In the genomic region with DNA sequence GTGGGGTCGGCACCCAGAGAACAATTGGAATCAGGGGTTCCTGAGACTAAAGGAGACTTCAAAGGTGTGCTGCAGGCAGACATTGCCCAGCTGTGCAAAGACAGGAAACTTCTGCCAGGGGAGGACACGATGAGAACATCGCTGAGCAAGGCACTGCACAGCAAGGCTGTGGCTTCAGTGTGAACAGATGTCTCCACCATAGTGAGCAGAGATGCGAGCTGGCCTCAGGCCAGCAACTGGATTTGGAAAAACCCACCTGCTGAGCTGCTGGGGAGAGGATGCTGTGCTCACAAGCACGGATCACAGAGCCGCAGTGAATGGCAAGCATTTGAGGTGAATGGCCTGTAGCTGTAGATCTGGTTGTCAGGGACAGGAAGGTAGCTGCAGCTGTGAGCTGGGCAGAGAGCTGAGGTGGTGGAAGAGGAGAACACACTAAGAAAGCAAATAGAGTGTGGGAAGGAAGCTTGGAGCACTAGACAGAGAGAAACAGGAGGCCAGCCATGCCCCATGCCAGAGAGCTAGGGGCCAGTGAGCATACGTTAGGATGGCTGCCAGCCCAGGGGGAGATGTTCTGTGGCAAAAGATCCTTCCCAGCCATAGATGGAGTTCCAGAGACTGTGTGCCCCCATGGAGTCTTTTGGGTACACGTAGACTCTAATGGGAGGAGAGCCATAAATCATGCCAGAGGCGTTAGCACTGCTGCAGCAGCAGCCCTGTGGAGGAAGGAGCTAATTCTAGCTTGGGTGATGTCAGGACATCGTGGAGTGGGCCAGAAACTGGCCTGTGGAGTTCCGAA, we compare ENCODE assay signal across 10 mouse cellular contexts. TPM values are rescaled to one million over a fixed set of nuclear protein-coding genes. Genes with fewer than 3 reads are reported as not detected.
DNase-seq lines count a peak whose midpoint lies in the region; ATAC-seq and TF ChIP-seq lines count a peak whose summit lies in the region.
"Had no signal": no experiment of that assay in that cellular context is flagged by ENCODE, and none has a peak within 500 bp of the region (broad histone marks: within the 10 kb centered on the region; RNA-seq: fewer than 3 reads in every experiment).

No protein-coding gene starts in this region.

- H3K27ac ChIP-seq in heart, embryonic 15.5 days: no peak overlapping the region
- H3K27ac ChIP-seq in hindbrain, embryonic 14.5 days: no peak overlapping the region
- H3K27ac ChIP-seq in olfactory bulb, adult 2 months (ENCODE audit: insufficient read depth, low read depth, low read length): peak overlapping the region; percentile 68

- TF ChIP-seq CTCF in olfactory bulb, adult 2 months (IDR thresholded peaks at IDR 0.05; ENCODE audit: insufficient read depth, low read depth, low read length): no peak

- TF ChIP-seq POLR2A in olfactory bulb, adult 2 months (IDR thresholded peaks at IDR 0.05; ENCODE audit: insufficient read depth, low read depth, low read length): no peak

- peak; percentile 33; the same call in 1 of the 2 replicates for ATAC-seq in heart, embryonic 15.5 days (replicated peaks; ENCODE audit: insufficient number of reproducible peaks, insufficient read depth, low FRiP score, low read depth)
- ATAC-seq in hindbrain, embryonic 14.5 days (ENCODE audit: low FRiP score): peak; percentile 74
- no peak for ATAC-seq in monocyte, adult 5-6 weeks (replicated peaks; ENCODE audit: insufficient number of reproducible peaks, low FRiP score, low TSS enrichment, poor library complexity, severe bottlenecking)
- ATAC-seq: CD4-positive, CD25-positive, alpha-beta regulatory T cell, adult 4 months had no signal

- H3K4me2 ChIP-seq in heart, embryonic 15.5 days: no peak overlapping the region
- H3K4me2 ChIP-seq in hindbrain, embryonic 14.5 days (replicated peaks): no peak overlapping the region

- H3K27me3 ChIP-seq in heart, embryonic 15.5 days: no peaks in the 10 kb centered on the region
- H3K27me3 ChIP-seq in hindbrain, embryonic 14.5 days (ENCODE audit: control insufficient read depth, insufficient read depth, low read length): no peaks in the 10 kb centered on the region

- no peak overlapping the region for H3K4me3 ChIP-seq in heart, embryonic 15.5 days
- H3K4me3 ChIP-seq in hindbrain, embryonic 14.5 days (replicated peaks; ENCODE audit: low read length): no peak overlapping the region
- H3K4me3 ChIP-seq in olfactory bulb, adult 2 months (ENCODE audit: insufficient read depth, low read depth, low read length): no peak overlapping the region

- no peaks in the 10 kb centered on the region for H3K36me3 ChIP-seq in heart, embryonic 15.5 days
- H3K36me3 ChIP-seq in hindbrain, embryonic 14.5 days (replicated peaks; ENCODE audit: control insufficient read depth, insufficient read depth): no peaks in the 10 kb centered on the region

- H3K9ac ChIP-seq in heart, embryonic 15.5 days: no peak overlapping the region
- H3K9ac ChIP-seq in hindbrain, embryonic 14.5 days: no peak overlapping the region

- DNase-seq in heart, adult 11 months: no peak
- DNase-seq in R1 (ENCODE audit: low read depth, low spot score): peak; percentile 46
- DNase-seq in hindbrain, embryonic 14.5 days (ENCODE audit: low spot score): peak; percentile 57
- no peak for DNase-seq in urinary bladder, postnatal 10 days (ENCODE audit: low spot score)
- no peak for DNase-seq in ovary, adult 18-20 months (ENCODE audit: low spot score)

- no peaks in the 10 kb centered on the region for H3K9me3 ChIP-seq in heart, embryonic 15.5 days (replicated peaks)
- H3K9me3 ChIP-seq in hindbrain, embryonic 14.5 days (ENCODE audit: control insufficient read depth, low read length): no peaks in the 10 kb centered on the region

- H3K4me1 ChIP-seq in heart, embryonic 15.5 days (replicated peaks): no peaks in the 10 kb centered on the region
- no peaks in the 10 kb centered on the region; the same call in 1 of the 2 replicates for H3K4me1 ChIP-seq in hindbrain, embryonic 14.5 days (replicated peaks; ENCODE audit: control insufficient read depth, insufficient read depth, low read length)
- H3K4me1 ChIP-seq in olfactory bulb, adult 2 months (ENCODE audit: control insufficient read depth, insufficient read depth, low read length): peaks cover 29% of the 10 kb centered on the region

- WGBS in heart, embryonic 15.5 days: 43% methylated on average over 11 of the region's 11 CpGs
- WGBS in hindbrain, embryonic 14.5 days: 34% methylated on average over 11 of the region's 11 CpGs
- WGBS in olfactory bulb, adult 2 months: 16% methylated on average over 11 of the region's 11 CpGs

RNA-seq across cellular contexts. Expression of a gene that starts 24.7 kb away (rescaled TPM):
- polyA plus RNA-seq in heart, embryonic 15.5 days (2015; fragmentation: Nextera tagmentation; extraction: Ambion mirVana): 0.19 and 0.75 TPM in 2 replicates
- 75.6 and 113 TPM in 2 replicates for polyA plus RNA-seq in hindbrain, embryonic 14.5 days (2014; fragmentation: Nextera tagmentation; extraction: Ambion mirVana)
- 369 and 482 TPM in 2 replicates for polyA plus RNA-seq in olfactory bulb, adult 2 months (2012; ENCODE audit: insufficient read depth, insufficient read length, low replicate concordance, missing spikeins)
- not detected in 3 replicates for total RNA-seq in monocyte, adult 5-6 weeks (2017)
- polyA plus RNA-seq: testis, adult 2 months had no signal

Comparison
In these comparisons a context has a peak if more than half of its experiments do, and no peak if none do; other contexts are left out.
1. DNase-seq: peak in R1 (single experiment) and hindbrain, embryonic 14.5 days (single experiment); none in heart, adult 11 months (single experiment), urinary bladder, postnatal 10 days (single experiment) and ovary, adult 18-20 months (single experiment).
2. RNA of a gene that starts 24.7 kb away (polyA plus RNA-seq): 369 to 482 TPM in olfactory bulb, adult 2 months and 75.6 to 113 TPM in hindbrain, embryonic 14.5 days; 0.19 to 0.75 TPM in heart, embryonic 15.5 days; every median in the first group is over 10 times any median in the second.